Mouse (Mus musculus) forebrain, embryonic 12.5 days (tissue): Measurements from ENCODE around the gene Pygo1. TPM values are rescaled to one million over a fixed set of nuclear protein-coding genes. Genes with fewer than 3 reads are reported as not detected.

Source experiments
- ATAC-seq: fragments of 200-750 bp; cut with Nextera tagmentation; 2 replicates; pipeline ENCODE4 v1.8.0; 2017; ENCODE audit warnings: moderate TSS enrichment; ENCODE audit not compliant: low FRiP score
- H3K27ac ChIP-seq: fragments of 300-500 bp; sonication (generic); 2 replicates; pipeline ENCODE4 v1.5.1; 2016; ENCODE audit warnings: mild to moderate bottlenecking
- H3K27me3 ChIP-seq: fragments of 300-500 bp; sonication (generic); 2 replicates; pipeline ENCODE4 v1.6.1; 2016; ENCODE audit warnings: mild to moderate bottlenecking
- H3K36me3 ChIP-seq: fragments of 300-500 bp; sonication (generic); replicated peaks from 2 replicates; pipeline ENCODE4 v1.6.1; 2016; ENCODE audit warnings: mild to moderate bottlenecking
- H3K4me1 ChIP-seq: fragments of 300-500 bp; sonication (generic); 2 replicates; pipeline ENCODE4 v1.6.1; 2016
- H3K4me2 ChIP-seq: fragments of 300-500 bp; sonication (generic); 2 replicates; pipeline ENCODE4 v1.6.1; 2016; ENCODE audit warnings: mild to moderate bottlenecking, moderate library complexity
- H3K4me3 ChIP-seq: fragments of 300-500 bp; sonication (generic); replicated peaks from 2 replicates; pipeline ENCODE4 v1.5.1; 2016; ENCODE audit warnings: mild to moderate bottlenecking
- H3K9ac ChIP-seq: fragments of 300-500 bp; sonication (generic); 2 replicates; pipeline ENCODE4 v1.6.1; 2016; ENCODE audit warnings: mild to moderate bottlenecking
- H3K9me3 ChIP-seq: fragments of 300-500 bp; sonication (generic); 2 replicates; pipeline ENCODE4 v1.6.1; 2016
- WGBS: fragments of 180-500 bp; shearing (Covaris S2); methylation state at CpG from one replicate; pipeline ENCODE4 v1.1.7; 2016; 5-methylcytosine and 5-hydroxymethylcytosine counted together
- polyA plus RNA-seq: library from polyadenylated mRNA; unstranded; fragments of >200 nt; fragmentation: Nextera tagmentation; extraction: Ambion mirVana; gene quantifications from 2 replicates; pipeline ENCODE4 v1.2.1, GENCODE M21; 2016

Gene Pygo1
- polyA plus RNA-seq, 1 experiment from 2014 or later, result 12.5 TPM

- Histone ChIP-seq H3K4me1 (no peaks in the 10 kb centered on the region), H3K27ac (no peak overlapping the region), H3K27me3 (no peaks in the 10 kb centered on the region), H3K4me2 (no peak overlapping the region), H3K4me3 (no peak overlapping the region), H3K9me3 (no peaks in the 10 kb centered on the region), H3K9ac (no peak overlapping the region), H3K36me3 (no peaks in the 10 kb centered on the region)
- WGBS, result 89% methylated on average over 5 of the region's 5 CpGs
- ATAC-seq, result no peak
These were observed 49.3 kb downstream of the Pygo1 start for GRCm38 (mm10) chr9:72974734-72975133.

GRCm38 (mm10) chr9:72975242-72975641 is 49.8 kb downstream of the Pygo1 start:
- H3K36me3 ChIP-seq, result no peaks in the 10 kb centered on the region
- H3K27ac ChIP-seq, result no peak overlapping the region
- 85% methylated on average over 1 of the region's 1 CpGs for WGBS
- ATAC-seq, result no peak
- no peaks in the 10 kb centered on the region for H3K4me1 ChIP-seq
- H3K9ac ChIP-seq, result no peak overlapping the region
- H3K27me3 ChIP-seq, result no peaks in the 10 kb centered on the region
- no peak overlapping the region for H3K4me3 ChIP-seq
- no peaks in the 10 kb centered on the region for H3K9me3 ChIP-seq
- H3K4me2 ChIP-seq, result no peak overlapping the region

GRCm38 (mm10) chr9:72983066-72983465 is 57.6 kb downstream of the Pygo1 start:
- Histone ChIP-seq H3K4me3 (no peak overlapping the region), H3K4me1 (peaks cover 18% of the 10 kb centered on the region), H3K9ac (no peak overlapping the region), H3K27ac (no peak overlapping the region), H3K9me3 (no peaks in the 10 kb centered on the region), H3K36me3 (no peaks in the 10 kb centered on the region), H3K4me2 (no peak overlapping the region), H3K27me3 (no peaks in the 10 kb centered on the region)
- 63% methylated on average over 2 of the region's 2 CpGs for WGBS
- ATAC-seq, result no peak

GRCm38 (mm10) chr9:72985250-72986220 is 60.1 kb downstream of the Pygo1 start, which contains the start of the genes Ccpg1os and Ccpg1:
Ccpg1os (minus strand) TSS chr9:72985382.
Ccpg1 (plus strand) TSS chr9:72985429.
- under 1% methylated on average over 88 of the region's 88 CpGs for WGBS
- peak within 1 kb of the TSS; percentile 78 for H3K9ac ChIP-seq
- ATAC-seq, result peak; percentile 100
- H3K9me3 ChIP-seq, result no peaks in the 10 kb centered on the region
- H3K27ac ChIP-seq, result peak within 1 kb of the TSS; percentile 84
- H3K36me3 ChIP-seq, result no peaks in the 10 kb centered on the region
- no peaks in the 10 kb centered on the region for H3K27me3 ChIP-seq
- H3K4me3 ChIP-seq, result peak within 1 kb of the TSS; percentile 88
- H3K4me1 ChIP-seq, result peaks cover 18% of the 10 kb centered on the region
- peak within 1 kb of the TSS; percentile 80 for H3K4me2 ChIP-seq

GRCm38 (mm10) chr9:72987703-72988102 is 62.3 kb downstream of the Pygo1 start:
- no peak for ATAC-seq
- peaks cover 18% of the 10 kb centered on the region for H3K4me1 ChIP-seq

GRCm38 (mm10) chr9:72988706-72989105 is 63.3 kb downstream of the Pygo1 start:
- Histone ChIP-seq H3K4me1 (peaks cover 18% of the 10 kb centered on the region), H3K36me3 (no peaks in the 10 kb centered on the region), H3K27ac (no peak overlapping the region), H3K27me3 (no peaks in the 10 kb centered on the region), H3K9ac (no peak overlapping the region), H3K4me2 (no peak overlapping the region), H3K9me3 (no peaks in the 10 kb centered on the region), H3K4me3 (no peak overlapping the region)
- ATAC-seq, result no peak
- 89% methylated on average over 5 of the region's 5 CpGs for WGBS

More at GRCm38 (mm10) chr9:72987703-72988102, 62.3 kb downstream of the Pygo1 start:
- Histone ChIP-seq H3K4me2 (no peak overlapping the region), H3K9me3 (no peaks in the 10 kb centered on the region), H3K27ac (no peak overlapping the region), H3K4me3 (no peak overlapping the region), H3K9ac (peak overlapping the region; percentile 17; the same call in 1 of the 2 replicates), H3K36me3 (no peaks in the 10 kb centered on the region), H3K27me3 (no peaks in the 10 kb centered on the region)
- 56% methylated on average over 3 of the region's 3 CpGs for WGBS

- H3K27me3 ChIP-seq, result no peaks in the 10 kb centered on the region
- H3K36me3 ChIP-seq, result no peaks in the 10 kb centered on the region
- no peak overlapping the region for H3K4me2 ChIP-seq
- H3K9ac ChIP-seq, result no peak overlapping the region
- 90% methylated on average over 2 of the region's 2 CpGs for WGBS
- no peak overlapping the region for H3K4me3 ChIP-seq
- no peak overlapping the region for H3K27ac ChIP-seq
- H3K9me3 ChIP-seq, result no peaks in the 10 kb centered on the region
- no peak for ATAC-seq
- H3K4me1 ChIP-seq, result peaks cover 4% of the 10 kb centered on the region; the same call in 1 of the 2 replicates
These were observed 66.0 kb downstream of the Pygo1 start for GRCm38 (mm10) chr9:72991420-72991819.

GRCm38 (mm10) chr9:72992576-72992975 is 67.1 kb downstream of the Pygo1 start:
- ATAC-seq, result no peak

GRCm38 (mm10) chr9:72996167-72996566 is 70.7 kb downstream of the Pygo1 start:
- Histone ChIP-seq H3K36me3 (no peaks in the 10 kb centered on the region), H3K9me3 (no peaks in the 10 kb centered on the region), H3K4me1 (no peaks in the 10 kb centered on the region), H3K27ac (no peak overlapping the region), H3K27me3 (no peaks in the 10 kb centered on the region), H3K9ac (no peak overlapping the region), H3K4me2 (no peak overlapping the region), H3K4me3 (no peak overlapping the region)
- ATAC-seq, result no peak

More at GRCm38 (mm10) chr9:72992576-72992975, 67.1 kb downstream of the Pygo1 start:
- H3K4me1 ChIP-seq, result no peaks in the 10 kb centered on the region
- H3K27ac ChIP-seq, result no peak overlapping the region
- H3K4me3 ChIP-seq, result no peak overlapping the region
- WGBS, result 87% methylated on average over 5 of the region's 5 CpGs
- no peak overlapping the region for H3K4me2 ChIP-seq
- no peaks in the 10 kb centered on the region for H3K9me3 ChIP-seq
- H3K27me3 ChIP-seq, result no peaks in the 10 kb centered on the region
- H3K36me3 ChIP-seq, result no peaks in the 10 kb centered on the region
- no peak overlapping the region for H3K9ac ChIP-seq

- Histone ChIP-seq H3K9me3 (no peaks in the 10 kb centered on the region), H3K4me1 (no peaks in the 10 kb centered on the region), H3K9ac (no peak overlapping the region), H3K4me3 (no peak overlapping the region), H3K36me3 (no peaks in the 10 kb centered on the region), H3K27ac (no peak overlapping the region), H3K4me2 (no peak overlapping the region), H3K27me3 (no peaks in the 10 kb centered on the region)
- no peak for ATAC-seq
- 50% methylated on average over 7 of the region's 7 CpGs for WGBS
These were observed 71.4 kb downstream of the Pygo1 start for GRCm38 (mm10) chr9:72996806-72997205.

- H3K27me3 ChIP-seq, result no peaks in the 10 kb centered on the region
- no peaks in the 10 kb centered on the region for H3K4me1 ChIP-seq
- H3K36me3 ChIP-seq, result peaks cover 9% of the 10 kb centered on the region
- no peak overlapping the region for H3K9ac ChIP-seq
- H3K4me3 ChIP-seq, result no peak overlapping the region
- 71% methylated on average over 2 of the region's 2 CpGs for WGBS
- no peak overlapping the region for H3K4me2 ChIP-seq
- ATAC-seq, result no peak
- no peaks in the 10 kb centered on the region for H3K9me3 ChIP-seq
- H3K27ac ChIP-seq, result no peak overlapping the region
These were observed 75.0 kb downstream of the Pygo1 start for GRCm38 (mm10) chr9:73000487-73000886.

- Histone ChIP-seq H3K9me3 (no peaks in the 10 kb centered on the region), H3K9ac (no peak overlapping the region), H3K36me3 (peaks cover 16% of the 10 kb centered on the region), H3K4me2 (no peak overlapping the region), H3K4me1 (no peaks in the 10 kb centered on the region), H3K27me3 (no peaks in the 10 kb centered on the region), H3K27ac (no peak overlapping the region), H3K4me3 (no peak overlapping the region)
- WGBS, result 90% methylated on average over 13 of the region's 13 CpGs
- no peak for ATAC-seq
These were observed 76.0 kb downstream of the Pygo1 start for GRCm38 (mm10) chr9:73001314-73002011.
